ENCODE assay signal across 19 mouse cellular contexts in genomic region chr13:119185567-119186143, GRCm38 (mm10).
DNase-seq lines count a peak whose midpoint lies in the region; ATAC-seq and TF ChIP-seq lines count a peak whose summit lies in the region.
"Had no signal": no experiment of that assay in that cellular context is flagged by ENCODE, and none has a peak within 500 bp of the region (broad histone marks: within the 10 kb centered on the region; RNA-seq: fewer than 3 reads in every experiment).

No protein-coding gene starts in this region.

- H3K4me3 ChIP-seq in embryonic facial prominence, embryonic 11.5 days (ENCODE audit: low read depth, low read length), result no peak overlapping the region
- H3K4me3 ChIP-seq in embryonic facial prominence, embryonic 10.5 days, result no peak overlapping the region
- H3K4me3 ChIP-seq in intestine, embryonic 14.5 days (ENCODE audit: low read depth, low read length), result no peak overlapping the region
- H3K4me3 ChIP-seq in intestine, postnatal 0 days (ENCODE audit: low read depth, low read length), result no peak overlapping the region
- H3K4me3 ChIP-seq in megakaryocyte, embryonic 14.5 days (replicated peaks), result peak overlapping the region; percentile 12
- H3K4me3 ChIP-seq in limb, embryonic 13.5 days, result no peak overlapping the region
- H3K4me3 ChIP-seq: myocyte had no signal

- H3K4me2 ChIP-seq in embryonic facial prominence, embryonic 11.5 days (ENCODE audit: low read depth, low read length), result no peak overlapping the region
- no peak overlapping the region for H3K4me2 ChIP-seq in intestine, embryonic 14.5 days (ENCODE audit: low read length)
- H3K4me2 ChIP-seq in intestine, postnatal 0 days (replicated peaks; ENCODE audit: low read depth), result no peak overlapping the region
- H3K4me2 ChIP-seq in limb, embryonic 13.5 days (replicated peaks), result no peak overlapping the region

- no peak overlapping the region for H3K27ac ChIP-seq in embryonic facial prominence, embryonic 11.5 days (replicated peaks; ENCODE audit: low read depth, low read length)
- H3K27ac ChIP-seq in embryonic facial prominence, embryonic 10.5 days (replicated peaks), result no peak overlapping the region
- H3K27ac ChIP-seq in intestine, embryonic 14.5 days (ENCODE audit: low read depth), result no peak overlapping the region
- H3K27ac ChIP-seq in intestine, postnatal 0 days (ENCODE audit: low read depth, low read length), result no peak overlapping the region
- no peak overlapping the region for H3K27ac ChIP-seq in limb, embryonic 13.5 days
- H3K27ac ChIP-seq: hindbrain, postnatal 0 days had no signal

- H3K9me3 ChIP-seq in embryonic facial prominence, embryonic 11.5 days (replicated peaks; ENCODE audit: control insufficient read depth, low read length), result no peaks in the 10 kb centered on the region
- no peaks in the 10 kb centered on the region for H3K9me3 ChIP-seq in embryonic facial prominence, embryonic 10.5 days
- H3K9me3 ChIP-seq in intestine, embryonic 14.5 days (ENCODE audit: control insufficient read depth, low read length), result no peaks in the 10 kb centered on the region
- no peaks in the 10 kb centered on the region for H3K9me3 ChIP-seq in intestine, postnatal 0 days (ENCODE audit: control insufficient read depth)
- H3K9me3 ChIP-seq in megakaryocyte, embryonic 14.5 days, result peaks cover 11% of the 10 kb centered on the region
- no peaks in the 10 kb centered on the region for H3K9me3 ChIP-seq in limb, embryonic 13.5 days

- no peaks in the 10 kb centered on the region for H3K27me3 ChIP-seq in embryonic facial prominence, embryonic 11.5 days (ENCODE audit: control insufficient read depth, insufficient read depth, low read length)
- no peaks in the 10 kb centered on the region for H3K27me3 ChIP-seq in embryonic facial prominence, embryonic 10.5 days (replicated peaks; ENCODE audit: low read depth, poor library complexity, severe bottlenecking)
- no peaks in the 10 kb centered on the region for H3K27me3 ChIP-seq in intestine, embryonic 14.5 days (replicated peaks; ENCODE audit: control insufficient read depth, insufficient read depth, low read length)
- H3K27me3 ChIP-seq in intestine, postnatal 0 days (replicated peaks; ENCODE audit: control insufficient read depth, insufficient read depth, low read length), result no peaks in the 10 kb centered on the region
- peaks cover 2% of the 10 kb centered on the region for H3K27me3 ChIP-seq in megakaryocyte, embryonic 14.5 days (replicated peaks)
- no peaks in the 10 kb centered on the region for H3K27me3 ChIP-seq in limb, embryonic 13.5 days

- WGBS in embryonic facial prominence, embryonic 11.5 days, result 95% methylated on average over 5 of the region's 5 CpGs
- 95% methylated on average over 5 of the region's 5 CpGs for WGBS in embryonic facial prominence, embryonic 10.5 days
- 97% methylated on average over 5 of the region's 5 CpGs for WGBS in intestine, embryonic 14.5 days
- 95% methylated on average over 5 of the region's 5 CpGs for WGBS in intestine, postnatal 0 days
- 95% methylated on average over 5 of the region's 5 CpGs for WGBS in limb, embryonic 13.5 days

- DNase-seq in embryonic facial prominence, embryonic 11.5 days (ENCODE audit: low spot score), result no peak
- no peak for DNase-seq in embryonic facial prominence, embryonic 10.5 days (ENCODE audit: low spot score)
- DNase-seq in intestine, embryonic 14.5 days (ENCODE audit: low spot score), result no peak
- no peak for DNase-seq in adipocyte (ENCODE audit: low spot score)
- DNase-seq: cerebellum, postnatal 10 days; embryo, embryonic 11 days; heart, adult 11 months; kidney, adult 2 months; lung, adult 18-20 months; retina, postnatal 1 day; thymus, postnatal 36 days had no signal

- H3K36me3 ChIP-seq in embryonic facial prominence, embryonic 11.5 days (replicated peaks; ENCODE audit: control insufficient read depth, insufficient read depth, low read depth, low read length), result no peaks in the 10 kb centered on the region
- no peaks in the 10 kb centered on the region for H3K36me3 ChIP-seq in embryonic facial prominence, embryonic 10.5 days (replicated peaks)
- no peaks in the 10 kb centered on the region for H3K36me3 ChIP-seq in intestine, embryonic 14.5 days (ENCODE audit: control insufficient read depth, insufficient read depth, low read length)
- no peaks in the 10 kb centered on the region for H3K36me3 ChIP-seq in intestine, postnatal 0 days (ENCODE audit: control insufficient read depth, insufficient read depth)
- no peaks in the 10 kb centered on the region for H3K36me3 ChIP-seq in megakaryocyte, embryonic 14.5 days (replicated peaks; ENCODE audit: low read length)
- no peaks in the 10 kb centered on the region for H3K36me3 ChIP-seq in limb, embryonic 13.5 days
- H3K36me3 ChIP-seq: G1E had no signal

- no peak for TF ChIP-seq CTCF in intestine, postnatal 0 days (IDR thresholded peaks at IDR 0.05; ENCODE audit: low read depth)

- H3K4me1 ChIP-seq in embryonic facial prominence, embryonic 11.5 days (ENCODE audit: control insufficient read depth, insufficient read depth, low read length), result no peaks in the 10 kb centered on the region
- H3K4me1 ChIP-seq in embryonic facial prominence, embryonic 10.5 days, result no peaks in the 10 kb centered on the region
- H3K4me1 ChIP-seq in intestine, embryonic 14.5 days (replicated peaks; ENCODE audit: control insufficient read depth, insufficient read depth, low read length), result no peaks in the 10 kb centered on the region
- no peaks in the 10 kb centered on the region for H3K4me1 ChIP-seq in intestine, postnatal 0 days (replicated peaks; ENCODE audit: control insufficient read depth, insufficient read depth, low read length)
- H3K4me1 ChIP-seq in megakaryocyte, embryonic 14.5 days, result peaks cover 3% of the 10 kb centered on the region; the same call in 1 of the 2 replicates
- no peaks in the 10 kb centered on the region for H3K4me1 ChIP-seq in limb, embryonic 13.5 days

- no peak overlapping the region for H3K9ac ChIP-seq in embryonic facial prominence, embryonic 11.5 days (replicated peaks; ENCODE audit: low read length)
- no peak overlapping the region for H3K9ac ChIP-seq in intestine, embryonic 14.5 days (ENCODE audit: low read length)
- H3K9ac ChIP-seq in intestine, postnatal 0 days (ENCODE audit: low read depth, low read length), result no peak overlapping the region
- no peak overlapping the region for H3K9ac ChIP-seq in limb, embryonic 13.5 days

- peak; percentile 52; the same call in 1 of the 2 replicates for ATAC-seq in embryonic facial prominence, embryonic 11.5 days (replicated peaks; ENCODE audit: insufficient number of reproducible peaks, low FRiP score, low TSS enrichment, low read depth)
- ATAC-seq in intestine, embryonic 14.5 days (replicated peaks; ENCODE audit: low FRiP score, low TSS enrichment, low read depth), result 0 out of 2 replicates have a peak, but pooled peaks have one; percentile 15
- ATAC-seq in intestine, postnatal 0 days, result no peak
- no peak for ATAC-seq in megakaryocyte, adult 5-6 weeks (ENCODE audit: poor library complexity, severe bottlenecking)
- peak; percentile 40; the same call in 1 of the 2 replicates for ATAC-seq in limb, embryonic 13.5 days (ENCODE audit: low FRiP score, low read depth)
- ATAC-seq: CD4-positive, CD25-positive, alpha-beta regulatory T cell, adult 4 months; hindbrain, postnatal 0 days had no signal

Comparison
In these comparisons a context has a peak if more than half of its experiments do, and no peak if none do; other contexts are left out.
1. ATAC-seq: peak in embryonic facial prominence, embryonic 11.5 days (single experiment), intestine, embryonic 14.5 days (single experiment) and limb, embryonic 13.5 days (single experiment); none in intestine, postnatal 0 days (single experiment) and megakaryocyte, adult 5-6 weeks (single experiment).